Mouse (Mus musculus): Measurements from ENCODE around the gene Fam122a. TPM values are rescaled to one million over a fixed set of nuclear protein-coding genes. Genes with fewer than 3 reads are reported as not detected.

The Fam122a gene
- polyA plus RNA-seq, 1 experiment from 2014 or later = 20.5 TPM

DNA sequence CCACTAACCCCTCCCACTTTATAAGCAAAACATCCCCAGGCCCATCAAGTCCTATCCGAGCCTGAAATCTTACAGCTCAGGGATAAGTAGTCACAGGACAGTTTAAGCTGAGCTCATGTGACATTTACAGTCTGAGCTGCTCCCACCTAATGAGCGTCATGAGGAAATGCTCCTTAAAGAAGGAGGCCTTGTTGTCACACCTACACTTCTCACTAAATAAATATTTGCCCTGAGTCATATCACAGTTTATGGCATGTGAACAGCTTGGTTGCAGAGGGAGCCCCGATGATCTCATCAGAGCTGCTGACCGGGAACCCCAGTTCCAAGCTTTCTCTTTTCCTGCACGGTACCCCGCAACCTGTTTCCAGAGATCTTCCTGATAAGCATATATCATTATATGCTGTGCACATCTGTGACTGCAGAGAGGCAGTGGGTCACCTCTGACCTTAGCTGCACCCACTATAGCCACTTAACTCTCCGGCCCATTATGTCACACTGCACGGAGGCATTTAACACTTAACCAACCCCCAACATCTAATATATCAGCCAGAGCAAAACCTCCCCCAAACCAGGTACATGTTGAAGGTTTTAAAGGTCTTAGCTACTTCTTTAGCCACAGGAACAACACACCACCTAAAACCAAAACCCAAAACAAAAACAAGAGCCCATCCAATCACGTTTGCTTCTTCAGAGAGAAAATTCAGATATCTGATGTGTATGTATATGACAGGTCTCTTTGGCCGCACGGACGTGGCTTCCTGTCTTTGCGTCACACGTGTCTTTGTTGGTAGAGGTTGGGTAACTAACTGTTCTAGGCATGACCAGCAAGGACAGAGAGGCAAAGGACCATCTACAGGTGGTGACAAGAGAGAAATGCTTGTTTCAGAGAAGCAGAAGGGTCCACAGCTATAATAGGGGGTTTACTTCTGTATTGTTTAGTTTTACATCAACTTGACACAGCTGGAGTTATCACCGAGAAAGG, 37.8 kb upstream of the Fam122a start:
- H3K36me3 ChIP-seq (ENCODE audit: control insufficient read depth, insufficient read depth) = no peaks in the 10 kb centered on the region
- H3K27me3 ChIP-seq (ENCODE audit: control insufficient read depth, insufficient read depth, low read depth, low read length) = no peaks in the 10 kb centered on the region
- H3K4me1 ChIP-seq (ENCODE audit: control insufficient read depth, low read depth, low read length) = peaks cover 69% of the 10 kb centered on the region
- H3K4me2 ChIP-seq (ENCODE audit: low read depth, low read length) = peak overlapping the region; percentile 6; the same call in 1 of the 2 replicates
- 74% methylated on average over 15 of the region's 15 CpGs for WGBS (ENCODE audit: insufficient replicate concordance)
- H3K9me3 ChIP-seq (replicated peaks; ENCODE audit: control insufficient read depth, low read length) = no peaks in the 10 kb centered on the region
- H3K27ac ChIP-seq (ENCODE audit: low read length) = peak overlapping the region; percentile 98
- ATAC-seq (ENCODE audit: low read depth) = no peak
- H3K4me3 ChIP-seq (ENCODE audit: low read depth, low read length) = no peak overlapping the region
- peak overlapping the region; percentile 10; the same call in 1 of the 2 replicates for H3K9ac ChIP-seq (ENCODE audit: low read depth, low read length)

- Histone ChIP-seq H3K27me3 (ENCODE audit: control insufficient read depth, insufficient read depth, low read depth, low read length) (no peaks in the 10 kb centered on the region), H3K4me3 (ENCODE audit: low read depth, low read length) (peak overlapping the region; percentile 23), H3K9ac (ENCODE audit: low read depth, low read length) (peak overlapping the region; percentile 60), H3K27ac (ENCODE audit: low read length) (peak overlapping the region; percentile 98), H3K4me2 (ENCODE audit: low read depth, low read length) (peak overlapping the region; percentile 50), H3K9me3 (replicated peaks; ENCODE audit: control insufficient read depth, low read length) (no peaks in the 10 kb centered on the region), H3K4me1 (ENCODE audit: control insufficient read depth, low read depth, low read length) (peaks cover 77% of the 10 kb centered on the region), H3K36me3 (ENCODE audit: control insufficient read depth, insufficient read depth) (no peaks in the 10 kb centered on the region)
- peak; percentile 96 for ATAC-seq (ENCODE audit: low read depth)
- WGBS (ENCODE audit: insufficient replicate concordance) = 33% methylated on average over 20 of the region's 20 CpGs
These were observed 36.1 kb upstream of the Fam122a start for GRCm38 (mm10) chr19:24513105-24513843.

GRCm38 (mm10) chr19:24511939-24512338, 34.8 kb upstream of the Fam122a start:
- H3K4me1 ChIP-seq (ENCODE audit: control insufficient read depth, low read depth, low read length) = peaks cover 66% of the 10 kb centered on the region

GRCm38 (mm10) chr19:24509391-24509790, 32.2 kb upstream of the Fam122a start:
- Histone ChIP-seq H3K27ac (ENCODE audit: low read length) (peak overlapping the region; percentile 50), H3K4me2 (ENCODE audit: low read depth, low read length) (no peak overlapping the region), H3K9me3 (replicated peaks; ENCODE audit: control insufficient read depth, low read length) (no peaks in the 10 kb centered on the region), H3K4me1 (ENCODE audit: control insufficient read depth, low read depth, low read length) (peaks cover 48% of the 10 kb centered on the region), H3K27me3 (ENCODE audit: control insufficient read depth, insufficient read depth, low read depth, low read length) (no peaks in the 10 kb centered on the region), H3K36me3 (ENCODE audit: control insufficient read depth, insufficient read depth) (no peaks in the 10 kb centered on the region), H3K4me3 (ENCODE audit: low read depth, low read length) (no peak overlapping the region), H3K9ac (ENCODE audit: low read depth, low read length) (no peak overlapping the region; the same call in 1 of the 2 replicates)
- WGBS (ENCODE audit: insufficient replicate concordance) = 85% methylated on average over 6 of the region's 6 CpGs
- ATAC-seq (ENCODE audit: low read depth) = no peak

More at GRCm38 (mm10) chr19:24511939-24512338, 34.8 kb upstream of the Fam122a start:
- no peaks in the 10 kb centered on the region for H3K36me3 ChIP-seq (ENCODE audit: control insufficient read depth, insufficient read depth)
- H3K4me2 ChIP-seq (ENCODE audit: low read depth, low read length) = no peak overlapping the region
- WGBS (ENCODE audit: insufficient replicate concordance) = 78% methylated on average over 7 of the region's 7 CpGs
- no peak overlapping the region; the same call in 1 of the 2 replicates for H3K9ac ChIP-seq (ENCODE audit: low read depth, low read length)
- no peak for ATAC-seq (ENCODE audit: low read depth)
- H3K27ac ChIP-seq (ENCODE audit: low read length) = peak overlapping the region; percentile 98
- no peaks in the 10 kb centered on the region for H3K9me3 ChIP-seq (replicated peaks; ENCODE audit: control insufficient read depth, low read length)
- no peak overlapping the region for H3K4me3 ChIP-seq (ENCODE audit: low read depth, low read length)
- H3K27me3 ChIP-seq (ENCODE audit: control insufficient read depth, insufficient read depth, low read depth, low read length) = no peaks in the 10 kb centered on the region

DNA sequence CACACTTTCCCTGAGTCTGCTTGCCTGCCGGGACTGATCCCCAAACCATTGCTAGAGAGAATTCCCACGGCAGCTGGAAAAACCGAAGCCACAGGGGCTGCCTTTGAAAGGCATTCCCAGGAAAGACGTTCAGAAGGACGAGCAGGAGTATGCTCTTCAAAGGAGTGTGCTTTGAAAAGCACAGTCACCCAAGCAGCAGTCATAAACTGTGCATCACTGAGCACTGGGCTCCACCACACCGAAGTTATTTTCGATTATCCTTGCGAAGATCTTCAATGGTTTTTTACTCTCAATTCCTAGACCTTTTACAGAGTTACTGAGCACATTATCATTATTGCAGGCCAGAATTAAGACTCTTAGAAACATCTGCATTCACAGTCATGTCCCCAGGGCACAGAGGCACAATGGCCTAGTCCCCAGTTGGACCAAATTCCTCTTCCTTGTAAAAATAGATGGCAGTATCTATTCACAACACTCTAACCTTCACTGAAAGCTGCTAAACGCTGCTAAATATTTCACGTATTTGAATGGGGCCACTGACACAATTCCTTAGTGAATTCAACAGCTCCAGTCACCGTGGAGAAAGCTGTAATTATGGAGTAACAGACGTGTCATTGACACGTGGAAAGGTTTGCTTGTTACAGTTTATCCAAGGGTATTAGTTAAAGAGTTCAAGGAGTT, 31.1 kb upstream of the Fam122a start:
- Histone ChIP-seq H3K9me3 (replicated peaks; ENCODE audit: control insufficient read depth, low read length) (no peaks in the 10 kb centered on the region), H3K36me3 (ENCODE audit: control insufficient read depth, insufficient read depth) (no peaks in the 10 kb centered on the region)
- 82% methylated on average over 13 of the region's 13 CpGs for WGBS (ENCODE audit: insufficient replicate concordance)

DNA sequence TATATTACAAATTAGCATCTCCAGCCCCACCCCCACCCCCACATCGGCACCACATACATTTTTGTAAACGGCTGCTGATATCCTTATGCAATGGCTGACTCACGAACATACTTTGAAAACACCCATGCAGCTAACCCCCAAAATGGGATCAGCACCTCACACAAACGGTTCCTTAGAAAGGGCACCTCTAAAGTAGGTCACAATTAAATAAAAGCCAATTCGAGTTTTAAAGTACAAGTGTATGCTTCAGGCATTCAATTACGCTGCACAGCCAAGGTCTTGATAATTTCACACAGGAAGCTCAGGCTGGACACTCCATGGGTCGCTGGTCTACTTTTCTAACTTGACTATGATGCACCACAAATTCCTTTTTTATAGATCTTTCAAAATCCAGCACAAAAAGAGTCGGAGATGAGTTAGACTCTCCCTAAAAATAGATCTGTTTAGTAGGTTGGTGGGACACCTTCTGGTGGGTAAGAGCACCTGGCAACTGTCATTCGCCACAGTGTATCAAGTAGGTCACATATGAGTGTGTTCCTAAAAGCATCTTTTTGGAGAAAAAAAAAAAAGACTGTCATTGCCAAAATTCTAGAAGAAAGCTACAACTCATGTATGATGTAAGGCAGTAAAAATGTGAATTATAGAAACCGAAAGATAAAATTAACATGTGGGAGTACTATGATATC, 25.7 kb upstream of the Fam122a start:
- Histone ChIP-seq H3K4me2 (ENCODE audit: low read depth, low read length) (no peak overlapping the region), H3K9ac (ENCODE audit: low read depth, low read length) (no peak overlapping the region), H3K4me1 (ENCODE audit: control insufficient read depth, low read depth, low read length) (peaks cover 2% of the 10 kb centered on the region; the same call in 1 of the 2 replicates), H3K9me3 (replicated peaks; ENCODE audit: control insufficient read depth, low read length) (no peaks in the 10 kb centered on the region), H3K27ac (ENCODE audit: low read length) (no peak overlapping the region), H3K4me3 (ENCODE audit: low read depth, low read length) (no peak overlapping the region), H3K27me3 (ENCODE audit: control insufficient read depth, insufficient read depth, low read depth, low read length) (no peaks in the 10 kb centered on the region), H3K36me3 (ENCODE audit: control insufficient read depth, insufficient read depth) (no peaks in the 10 kb centered on the region)
- ATAC-seq (ENCODE audit: low read depth) = no peak
- WGBS (ENCODE audit: insufficient replicate concordance) = 71% methylated on average over 10 of the region's 10 CpGs

More for the DNA sequence above, 31.1 kb upstream of the Fam122a start:
- 0 out of 2 replicates have a peak overlapping the region, but pooled peaks have one; percentile 14 for H3K27ac ChIP-seq (ENCODE audit: low read length)
- no peak overlapping the region for H3K9ac ChIP-seq (ENCODE audit: low read depth, low read length)
- no peak overlapping the region for H3K4me2 ChIP-seq (ENCODE audit: low read depth, low read length)
- no peak for ATAC-seq (ENCODE audit: low read depth)
- no peaks in the 10 kb centered on the region for H3K27me3 ChIP-seq (ENCODE audit: control insufficient read depth, insufficient read depth, low read depth, low read length)
- peaks cover 37% of the 10 kb centered on the region for H3K4me1 ChIP-seq (ENCODE audit: control insufficient read depth, low read depth, low read length)
- no peak overlapping the region for H3K4me3 ChIP-seq (ENCODE audit: low read depth, low read length)

GRCm38 (mm10) chr19:24501525-24501924, 24.4 kb upstream of the Fam122a start:
- Histone ChIP-seq H3K4me3 (ENCODE audit: low read depth, low read length) (no peak overlapping the region), H3K4me1 (ENCODE audit: control insufficient read depth, low read depth, low read length) (peaks cover under 1% of the 10 kb centered on the region; the same call in 1 of the 2 replicates), H3K4me2 (ENCODE audit: low read depth, low read length) (no peak overlapping the region), H3K36me3 (ENCODE audit: control insufficient read depth, insufficient read depth) (no peaks in the 10 kb centered on the region), H3K9ac (ENCODE audit: low read depth, low read length) (no peak overlapping the region), H3K9me3 (replicated peaks; ENCODE audit: control insufficient read depth, low read length) (no peaks in the 10 kb centered on the region), H3K27ac (ENCODE audit: low read length) (no peak overlapping the region), H3K27me3 (ENCODE audit: control insufficient read depth, insufficient read depth, low read depth, low read length) (no peaks in the 10 kb centered on the region)
- ATAC-seq (ENCODE audit: low read depth) = no peak

GRCm38 (mm10) chr19:24500431-24500830, 23.3 kb upstream of the Fam122a start:
- no peaks in the 10 kb centered on the region for H3K4me1 ChIP-seq (ENCODE audit: control insufficient read depth, low read depth, low read length)
- no peak overlapping the region for H3K27ac ChIP-seq (ENCODE audit: low read length)
- 72% methylated on average over 5 of the region's 5 CpGs for WGBS (ENCODE audit: insufficient replicate concordance)
- H3K9ac ChIP-seq (ENCODE audit: low read depth, low read length) = no peak overlapping the region
- H3K27me3 ChIP-seq (ENCODE audit: control insufficient read depth, insufficient read depth, low read depth, low read length) = no peaks in the 10 kb centered on the region
- no peak overlapping the region for H3K4me3 ChIP-seq (ENCODE audit: low read depth, low read length)
- H3K9me3 ChIP-seq (replicated peaks; ENCODE audit: control insufficient read depth, low read length) = no peaks in the 10 kb centered on the region
- H3K4me2 ChIP-seq (ENCODE audit: low read depth, low read length) = no peak overlapping the region
- ATAC-seq (ENCODE audit: low read depth) = no peak
- H3K36me3 ChIP-seq (ENCODE audit: control insufficient read depth, insufficient read depth) = no peaks in the 10 kb centered on the region
